Mouse (Mus musculus): ENCODE data around the gene Timm10b.

The Timm10b gene

DNA sequence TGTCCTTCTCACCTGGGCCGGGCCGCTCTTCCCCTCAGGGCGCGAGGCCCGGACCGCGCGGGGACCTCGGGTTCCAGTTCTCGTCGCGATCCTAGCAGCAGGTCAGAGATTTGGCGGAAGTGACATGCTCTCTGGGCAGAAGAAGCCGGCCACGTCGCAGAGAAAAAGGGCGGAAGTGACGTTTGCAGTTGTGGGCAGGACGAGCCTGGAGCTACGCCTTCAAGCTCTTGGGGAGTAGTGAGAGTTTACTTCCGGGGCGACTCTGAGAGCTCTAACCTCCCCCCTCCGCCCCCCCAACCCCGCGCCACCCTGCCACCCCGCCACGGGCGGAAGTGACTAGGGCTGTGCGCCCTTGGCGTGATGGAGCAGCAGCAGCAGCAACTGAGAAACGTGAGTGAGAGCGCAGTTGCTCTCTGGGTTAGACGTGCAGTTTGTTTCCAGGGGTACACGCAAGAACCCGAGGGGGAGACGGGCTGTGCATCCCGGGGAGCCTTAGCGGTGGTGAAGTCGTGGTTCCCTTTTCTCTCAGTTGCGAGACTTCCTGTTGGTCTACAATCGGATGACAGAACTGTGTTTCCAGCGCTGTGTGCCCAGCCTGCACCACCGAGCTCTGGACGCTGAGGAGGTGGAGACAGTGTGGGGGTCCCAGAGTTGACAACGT lies 507 bp downstream of the Timm10b start, which contains the start of the genes Arfip2 and Gm45799:
Gene Arfip2 (minus strand): TSS at position 184 of the 661 bp plus-strand sequence.
Gene Gm45799 (plus strand): TSS at position 320 of the 661 bp plus-strand sequence.
- DNase-seq (ENCODE audit: low read depth, low spot score), result peak; percentile 100

- DNase-seq (ENCODE audit: low read depth, low spot score), result peak; percentile 36
Measured at GRCm38 (mm10) chr7:105640894-105641255, 1.0 kb downstream of the Timm10b start.

DNA sequence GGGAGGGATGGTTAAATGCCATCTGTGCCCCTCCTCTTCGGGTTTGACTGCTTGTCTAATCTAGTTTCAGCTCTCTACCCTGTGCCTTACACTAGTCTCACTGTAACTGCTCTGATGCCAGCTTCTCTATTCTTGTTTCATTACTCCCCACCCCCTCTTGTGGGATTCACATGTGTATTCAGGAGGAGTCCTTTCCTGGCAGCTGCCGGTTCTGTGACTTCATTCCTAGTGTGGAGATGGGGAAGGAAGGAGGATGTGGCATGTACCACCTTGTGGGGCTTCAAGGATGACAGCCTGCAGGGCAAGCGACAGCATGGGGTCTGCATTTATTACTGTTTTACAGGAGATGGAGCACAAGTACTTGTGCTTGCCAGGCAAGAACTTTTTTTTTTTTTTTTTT lies 2.1 kb downstream of the Timm10b start:
- no peak for DNase-seq (ENCODE audit: low read depth, low spot score)

- peak; percentile 91 for DNase-seq (ENCODE audit: low read depth, low spot score)
Measured at GRCm38 (mm10) chr7:105650639-105651435, 11.0 kb downstream of the Timm10b start, which contains the start of gene Dnhd1. Dnhd1 (plus strand) TSS chr7:105650827.

DNA sequence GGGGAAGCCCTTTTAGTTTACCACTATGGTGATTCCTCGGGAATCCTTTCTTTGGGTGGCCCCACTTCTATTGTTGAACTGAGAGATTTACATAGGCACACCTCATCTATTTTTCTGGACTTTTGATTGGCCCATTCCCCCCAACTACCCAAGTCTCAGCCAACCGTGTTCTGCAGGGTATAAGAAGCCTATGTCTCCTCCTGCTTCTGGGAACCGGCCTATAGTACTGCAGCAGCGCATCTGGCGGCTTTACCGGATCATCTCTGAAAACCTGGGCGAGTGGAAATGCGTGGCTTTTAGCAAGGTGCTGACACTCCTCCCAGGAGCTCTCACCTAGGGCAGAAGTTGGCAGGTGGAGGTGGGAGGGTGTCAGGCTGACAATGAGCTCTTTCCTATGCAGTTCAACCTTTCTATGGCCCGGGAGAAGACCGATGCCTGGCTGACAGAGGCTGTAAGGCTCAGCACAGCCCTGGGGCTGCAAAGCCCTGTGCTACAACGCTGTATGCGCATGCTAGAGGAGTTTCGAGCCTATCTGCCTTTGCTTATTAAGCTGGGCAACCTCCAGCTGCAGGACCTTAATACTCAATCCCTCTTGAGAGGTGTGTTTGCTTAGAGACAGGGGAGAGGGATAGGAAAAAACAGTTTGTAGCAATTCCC lies 45.8 kb downstream of the Timm10b start:
- peak; percentile 15 for DNase-seq (ENCODE audit: low read depth, low spot score)

- DNase-seq (ENCODE audit: low read depth, low spot score), result no peak
Measured at GRCm38 (mm10) chr7:105690875-105691274, 51.0 kb downstream of the Timm10b start.
